Mouse (Mus musculus) lung, postnatal 4 days (tissue): ENCODE data around the gene Pkp4.
"Not testable (repeated sequence)": the region's sequence is repeated elsewhere in the genome, so short reads cannot be mapped to it uniquely, and the experiment has no call there.

ENCODE experiments used
- DNase-seq, 2 experiments: peaks; one replicate each; pipeline ENCODE4 v3.0.0; 2021

The Pkp4 gene

GRCm38 (mm10) chr2:59383852-59384776, 223.5 kb downstream of the Pkp4 start:
- no peak for DNase-seq

DNA sequence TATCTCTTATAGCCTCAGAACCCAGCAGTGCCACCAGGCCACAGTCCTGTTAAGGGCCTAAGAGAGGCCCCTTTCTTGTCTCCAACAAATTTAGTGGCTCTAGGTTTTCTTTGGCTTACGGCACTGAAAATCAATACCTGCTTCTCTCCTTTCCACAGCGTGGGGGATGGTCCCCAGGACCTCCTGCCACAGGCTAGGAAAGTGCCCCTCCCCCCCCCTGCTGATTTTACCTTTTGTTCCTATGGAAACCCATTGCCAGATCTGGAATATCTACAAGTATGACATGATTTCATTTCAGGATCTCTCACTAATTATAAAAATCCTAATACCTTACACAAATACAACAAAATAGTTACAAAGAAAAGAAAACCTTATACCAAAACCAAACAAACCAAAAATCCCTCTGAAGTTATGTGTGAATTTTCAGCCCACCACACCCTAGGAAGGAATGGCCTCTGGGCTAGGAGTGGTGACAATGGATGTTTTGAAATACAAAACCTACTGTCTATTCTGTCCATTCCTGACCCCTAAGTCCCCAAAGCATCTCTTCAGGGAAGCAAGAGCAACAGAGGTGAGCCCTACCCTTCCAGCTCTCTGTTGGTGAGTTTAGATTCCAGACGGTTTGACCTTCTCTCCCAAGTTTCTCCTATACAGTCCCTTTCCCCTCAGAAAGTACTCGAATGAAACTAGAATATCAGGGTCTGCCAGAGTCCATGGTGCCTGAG, 224.7 kb downstream of the Pkp4 start:
- DNase-seq: no peak

GRCm38 (mm10) chr2:59389971-59390370, 229.3 kb downstream of the Pkp4 start:
- no peak for DNase-seq

DNA sequence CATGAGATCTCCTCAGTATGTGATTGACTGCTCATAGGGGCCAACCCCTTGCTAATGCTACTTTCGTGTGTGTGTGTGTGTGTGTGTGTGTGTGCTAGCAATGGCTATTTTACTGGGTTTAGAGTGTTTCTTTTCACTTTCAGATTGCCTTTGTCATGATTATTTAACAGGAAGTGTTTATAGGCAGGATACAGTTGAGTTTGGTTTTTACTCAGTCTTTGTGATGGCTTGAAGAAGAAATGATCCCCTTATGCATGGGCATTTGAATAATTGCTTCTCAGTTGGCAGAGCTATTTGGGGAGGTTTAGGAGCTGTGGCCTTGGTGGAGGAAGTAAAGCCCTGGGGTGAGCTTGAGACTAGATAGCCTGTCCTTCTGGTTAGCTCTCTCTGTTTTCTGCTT, 232.5 kb downstream of the Pkp4 start:
- no peak for DNase-seq

GRCm38 (mm10) chr2:59394651-59395050, 234.0 kb downstream of the Pkp4 start:
- DNase-seq: no peak

GRCm38 (mm10) chr2:59395160-59395650, 234.6 kb downstream of the Pkp4 start:
- DNase-seq: not testable (repeated sequence)

- no peak for DNase-seq
Observed at GRCm38 (mm10) chr2:59396555-59396954, 235.9 kb downstream of the Pkp4 start.

DNA sequence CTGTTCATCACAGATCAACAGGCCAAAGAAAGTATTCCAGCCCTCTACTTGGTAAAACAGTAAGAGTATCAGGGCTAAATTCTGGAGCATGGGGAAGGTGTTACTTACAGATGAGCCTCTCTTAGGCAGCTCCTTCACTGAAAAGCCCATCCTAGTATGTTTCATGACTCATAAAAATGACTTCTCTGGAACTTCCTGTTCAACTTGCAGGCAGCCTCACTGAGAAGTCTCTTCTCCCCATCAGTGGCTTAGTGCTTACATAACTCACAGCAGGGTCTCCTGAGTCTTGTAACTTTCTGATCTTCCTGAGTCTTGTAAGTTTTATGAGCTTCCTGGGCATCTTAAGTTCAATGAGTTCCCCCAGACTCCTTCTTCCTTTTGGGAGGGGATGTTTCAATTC, 236.9 kb downstream of the Pkp4 start:
- no peak for DNase-seq

DNA sequence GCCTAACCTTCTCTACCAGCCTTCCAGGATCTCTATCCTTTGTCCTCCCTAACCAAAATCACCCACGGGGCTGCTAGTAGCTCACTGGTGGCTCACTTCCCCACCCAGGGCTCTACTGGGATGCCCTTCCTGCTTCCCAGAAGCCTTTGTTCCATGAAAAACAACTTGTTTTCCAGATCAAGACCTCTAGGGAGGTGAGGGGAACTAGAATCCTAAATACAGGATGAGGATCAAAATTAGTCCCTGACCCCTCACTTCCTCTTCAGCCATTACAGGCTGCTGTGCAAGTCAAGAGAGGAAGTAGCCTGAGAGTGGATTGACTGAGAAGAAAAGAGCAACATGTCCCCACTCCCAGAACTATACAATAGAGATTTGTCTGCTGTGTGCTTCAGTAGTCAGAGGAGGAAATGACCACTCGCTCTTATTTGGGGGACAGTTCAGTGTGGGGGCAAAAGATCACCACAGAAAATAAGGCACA, 240.3 kb downstream of the Pkp4 start:
- DNase-seq: peak in 1 of 2 experiments; percentile 28

GRCm38 (mm10) chr2:59401841-59402461, 241.3 kb downstream of the Pkp4 start:
- DNase-seq: peak; percentile 69 to 86

- DNase-seq: no peak
Observed at GRCm38 (mm10) chr2:59404022-59404421, 243.4 kb downstream of the Pkp4 start.
